Mouse (Mus musculus): Measurements from ENCODE around the gene Gm128. TPM values are rescaled to one million over a fixed set of nuclear protein-coding genes. Genes with fewer than 3 reads are reported as not detected.

Gene Gm128
- polyA plus RNA-seq, 1 experiment from 2014 or later, result not detected

GRCm38 (mm10) chr3:95195772-95196171 is 45.6 kb downstream of the Gm128 start:
- WGBS, result 91% methylated on average over 2 of the region's 2 CpGs
- ATAC-seq (replicated peaks; ENCODE audit: insufficient number of reproducible peaks, low FRiP score, low TSS enrichment, low read depth) (no peak), DNase-seq (ENCODE audit: low spot score) (no peak)
- Histone ChIP-seq H3K27ac (replicated peaks; ENCODE audit: low read depth, low read length) (no peak overlapping the region), H3K4me1 (ENCODE audit: control insufficient read depth, insufficient read depth, low read length) (no peaks in the 10 kb centered on the region), H3K36me3 (replicated peaks; ENCODE audit: control insufficient read depth, insufficient read depth, low read depth, low read length) (peaks cover 7% of the 10 kb centered on the region), H3K27me3 (ENCODE audit: control insufficient read depth, insufficient read depth, low read length) (no peaks in the 10 kb centered on the region), H3K4me3 (ENCODE audit: low read depth, low read length) (no peak overlapping the region), H3K9ac (replicated peaks; ENCODE audit: low read length) (no peak overlapping the region), H3K9me3 (replicated peaks; ENCODE audit: control insufficient read depth, low read length) (no peaks in the 10 kb centered on the region), H3K4me2 (ENCODE audit: low read depth, low read length) (no peak overlapping the region)

- WGBS, result 85% methylated on average over 6 of the region's 6 CpGs
- no peak overlapping the region for H3K27ac ChIP-seq (replicated peaks; ENCODE audit: low read depth, low read length)
- DNase-seq (ENCODE audit: low spot score) (no peak), ATAC-seq (replicated peaks; ENCODE audit: insufficient number of reproducible peaks, low FRiP score, low TSS enrichment, low read depth) (no peak)
- H3K4me2 ChIP-seq (ENCODE audit: low read depth, low read length), result no peak overlapping the region
- no peaks in the 10 kb centered on the region for H3K27me3 ChIP-seq (ENCODE audit: control insufficient read depth, insufficient read depth, low read length)
- no peak overlapping the region for H3K4me3 ChIP-seq (ENCODE audit: low read depth, low read length)
- H3K4me1 ChIP-seq (ENCODE audit: control insufficient read depth, insufficient read depth, low read length), result no peaks in the 10 kb centered on the region
- H3K9ac ChIP-seq (replicated peaks; ENCODE audit: low read length), result no peak overlapping the region
- H3K9me3 ChIP-seq (replicated peaks; ENCODE audit: control insufficient read depth, low read length), result no peaks in the 10 kb centered on the region
- H3K36me3 ChIP-seq (replicated peaks; ENCODE audit: control insufficient read depth, insufficient read depth, low read depth, low read length), result peaks cover 6% of the 10 kb centered on the region
Observed at GRCm38 (mm10) chr3:95194721-95195135, 46.7 kb downstream of the Gm128 start.

Other genes with a start within 250 kb of the Gm128 start
- gene Zfp687, start 226.2 kb downstream of the Gm128 start, polyA plus RNA-seq (2014; fragmentation: Nextera tagmentation; extraction: Ambion mirVana), result 18.0 and 23.0 TPM in 2 replicates
- gene Psmd4, start 199.0 kb downstream of the Gm128 start, polyA plus RNA-seq (2014; fragmentation: Nextera tagmentation; extraction: Ambion mirVana), result 311 and 325 TPM in 2 replicates
- 15.4 and 16.1 TPM in 2 replicates for gene Pip5k1a, start 134.7 kb downstream of the Gm128 start, polyA plus RNA-seq (2014; fragmentation: Nextera tagmentation; extraction: Ambion mirVana)
- gene Vps72, start 130.6 kb downstream of the Gm128 start, polyA plus RNA-seq (2014; fragmentation: Nextera tagmentation; extraction: Ambion mirVana), result 229 and 232 TPM in 2 replicates
- 0.28 and 0.42 TPM in 2 replicates for gene Tmod4, start 117.1 kb downstream of the Gm128 start, polyA plus RNA-seq (2014; fragmentation: Nextera tagmentation; extraction: Ambion mirVana)
- 71.8 and 84.0 TPM in 2 replicates for gene Scnm1, start 107.6 kb downstream of the Gm128 start, polyA plus RNA-seq (2014; fragmentation: Nextera tagmentation; extraction: Ambion mirVana)
- gene Lysmd1, start 107.5 kb downstream of the Gm128 start, polyA plus RNA-seq (2014; fragmentation: Nextera tagmentation; extraction: Ambion mirVana), result 13.2 and 15.1 TPM in 2 replicates
- gene Tnfaip8l2, start 99.2 kb downstream of the Gm128 start, polyA plus RNA-seq (2014; fragmentation: Nextera tagmentation; extraction: Ambion mirVana), result 2.0 and 2.5 TPM in 2 replicates
- gene Sema6c, start 81.1 kb downstream of the Gm128 start, polyA plus RNA-seq (2014; fragmentation: Nextera tagmentation; extraction: Ambion mirVana), result 8.6 and 9.5 TPM in 2 replicates
- gene Gabpb2, start 23.7 kb downstream of the Gm128 start, polyA plus RNA-seq (2014; fragmentation: Nextera tagmentation; extraction: Ambion mirVana), result 5.7 and 6.7 TPM in 2 replicates
- 93.9 and 105 TPM in 2 replicates for gene Cdc42se1, start 12.9 kb downstream of the Gm128 start, polyA plus RNA-seq (2014; fragmentation: Nextera tagmentation; extraction: Ambion mirVana)
- gene Mllt11, start 9.4 kb downstream of the Gm128 start, polyA plus RNA-seq (2014; fragmentation: Nextera tagmentation; extraction: Ambion mirVana), result 52.9 and 56.9 TPM in 2 replicates
- 2.9 and 4.0 TPM in 2 replicates for gene Bnipl, start 9.6 kb upstream of the Gm128 start, polyA plus RNA-seq (2014; fragmentation: Nextera tagmentation; extraction: Ambion mirVana)
- gene Mindy1, start 39.7 kb upstream of the Gm128 start, polyA plus RNA-seq (2014; fragmentation: Nextera tagmentation; extraction: Ambion mirVana), result 45.7 and 46.8 TPM in 2 replicates
- gene Prune1, start 40.5 kb upstream of the Gm128 start, polyA plus RNA-seq (2014; fragmentation: Nextera tagmentation; extraction: Ambion mirVana), result 25.9 and 28.2 TPM in 2 replicates
- gene Anxa9, start 65.6 kb upstream of the Gm128 start, polyA plus RNA-seq (2014; fragmentation: Nextera tagmentation; extraction: Ambion mirVana), result 1.5 and 1.9 TPM in 2 replicates
- 117 and 118 TPM in 2 replicates for gene Cers2, start 73.2 kb upstream of the Gm128 start, polyA plus RNA-seq (2014; fragmentation: Nextera tagmentation; extraction: Ambion mirVana)
- gene Setdb1, start 115.6 kb upstream of the Gm128 start, polyA plus RNA-seq (2014; fragmentation: Nextera tagmentation; extraction: Ambion mirVana), result 66.2 and 67.3 TPM in 2 replicates
- not detected in 2 replicates for gene 4930558C23Rik, start 161.2 kb upstream of the Gm128 start, polyA plus RNA-seq (2014; fragmentation: Nextera tagmentation; extraction: Ambion mirVana)
- gene Arnt, start 192.8 kb upstream of the Gm128 start, polyA plus RNA-seq (2014; fragmentation: Nextera tagmentation; extraction: Ambion mirVana), result 28.7 and 29.3 TPM in 2 replicates

All from embryonic facial prominence, embryonic 11.5 days (tissue).